Mouse (Mus musculus): ENCODE measurements around the gene Utrn. TPM values are rescaled to one million over a fixed set of nuclear protein-coding genes. Genes with fewer than 3 reads are reported as not detected.
A peak's percentile ranks its signal among the peaks of the same experiment; 100 is the strongest.

Utrn gene
- total RNA-seq, 4 experiments from 2014 or later, result 39.9 to 46.6 (median 44.0) TPM

GRCm38 (mm10) chr10:12452641-12453040 lies 416.5 kb downstream of the Utrn start:
- no peak for DNase-seq (ENCODE audit: low spot score in 2 of 2)

GRCm38 (mm10) chr10:12444122-12444521 lies 425.0 kb downstream of the Utrn start:
- DNase-seq (ENCODE audit: low spot score in 2 of 2), result no peak

DNA sequence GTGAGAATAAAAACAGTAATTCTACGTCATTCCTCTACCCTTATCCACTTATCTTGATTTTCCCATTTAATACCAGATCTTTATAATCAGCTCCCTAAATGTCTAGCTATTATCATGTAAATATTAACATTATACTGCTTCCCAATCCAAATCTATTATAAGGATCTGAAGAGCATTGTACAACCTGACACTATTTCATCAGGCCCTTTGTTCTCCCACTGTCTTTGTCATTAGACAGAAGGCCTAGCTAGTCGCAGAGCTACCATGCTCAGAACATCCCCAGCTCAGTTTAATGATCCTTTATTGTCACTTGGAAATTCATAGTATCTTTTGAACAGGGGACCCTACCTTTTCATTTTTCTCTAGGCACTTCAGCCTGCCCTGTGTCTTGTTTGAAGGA lies 436.0 kb downstream of the Utrn start:
- no peak for DNase-seq (ENCODE audit: low spot score in 2 of 2)

- no peak for DNase-seq (ENCODE audit: low spot score in 2 of 2)
Observed at GRCm38 (mm10) chr10:12430399-12430798, 438.8 kb downstream of the Utrn start.

DNA sequence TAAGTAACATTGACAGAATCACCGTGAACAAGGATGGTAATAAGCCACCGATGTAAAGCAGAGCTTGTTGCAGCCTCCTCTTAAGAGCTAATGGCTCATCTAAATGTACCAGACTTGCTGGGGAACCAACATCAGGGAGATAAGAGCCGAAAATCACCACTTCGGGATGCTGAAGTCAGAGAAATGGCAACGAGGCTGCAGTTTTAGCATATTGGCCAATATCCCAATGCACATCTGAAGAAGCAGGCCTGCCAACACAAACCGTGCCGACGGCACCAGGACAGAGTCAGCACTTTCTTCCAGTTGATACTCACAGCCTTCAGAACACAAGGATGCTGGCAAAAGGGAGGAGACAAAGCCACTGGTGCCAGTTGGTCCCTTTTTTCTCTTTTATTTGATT lies 442.3 kb downstream of the Utrn start:
- DNase-seq (ENCODE audit: low spot score in 2 of 2), result peak in 1 of 2 experiments; percentile 6

GRCm38 (mm10) chr10:12424944-12425343 lies 444.2 kb downstream of the Utrn start:
- no peak for DNase-seq (ENCODE audit: low spot score in 2 of 2)

- no peak for DNase-seq (ENCODE audit: low spot score in 2 of 2)
Observed at GRCm38 (mm10) chr10:12423994-12424725, 445.0 kb downstream of the Utrn start.

DNA sequence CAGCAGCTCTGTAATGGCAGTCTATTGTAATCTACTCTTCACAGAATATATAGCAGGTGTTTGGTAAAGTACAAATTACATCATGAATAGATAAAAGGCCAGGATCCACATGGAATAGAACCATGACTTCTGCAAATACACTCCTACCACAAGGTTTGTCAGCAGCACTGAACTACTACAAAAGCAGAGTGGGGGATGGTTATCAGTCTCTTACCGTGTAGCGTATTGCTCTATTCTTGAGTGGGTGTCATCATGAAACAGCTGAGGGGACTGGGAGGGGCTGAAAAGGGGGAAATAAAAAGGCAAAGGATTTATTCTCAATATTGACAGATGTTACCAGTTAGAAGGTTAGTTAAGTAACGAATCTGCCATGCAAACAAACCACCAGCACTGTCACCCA lies 454.2 kb downstream of the Utrn start:
- DNase-seq (ENCODE audit: low spot score in 2 of 2), result no peak

DNA sequence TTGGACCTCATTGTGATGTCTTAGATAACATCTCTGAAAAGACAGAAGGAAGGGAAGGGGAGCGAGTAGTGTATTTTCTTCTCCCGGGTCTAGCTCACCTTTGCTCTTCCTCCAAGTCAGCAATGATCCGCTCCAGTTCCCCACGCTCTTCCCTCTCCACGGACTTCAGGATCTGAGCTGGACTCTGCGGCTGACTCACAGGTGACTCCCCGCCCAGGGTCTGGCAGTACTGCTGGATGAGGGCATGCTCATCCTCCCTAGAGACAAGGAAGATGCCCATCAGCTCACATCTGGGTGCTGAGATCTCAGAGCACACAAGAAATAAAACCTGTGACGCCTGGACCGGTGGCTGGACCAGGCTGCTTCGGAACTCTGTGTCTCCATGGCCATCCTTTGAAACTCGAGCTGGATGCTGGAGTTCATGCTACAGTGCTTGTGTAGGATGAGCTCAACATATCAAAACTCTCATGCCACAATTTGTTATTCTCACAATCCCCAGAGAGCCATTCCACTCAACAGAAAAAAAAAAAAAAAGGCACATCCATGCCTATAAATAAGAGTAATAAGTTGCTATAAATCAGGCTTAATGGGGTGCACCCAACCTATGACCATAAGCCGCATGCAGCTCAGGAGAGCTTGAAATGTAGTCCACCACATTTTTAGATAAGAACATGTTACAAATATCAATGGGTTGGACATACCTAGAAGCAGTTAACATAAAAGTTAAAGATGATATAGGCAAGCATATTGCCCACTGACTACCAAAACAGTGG lies 462.6 kb downstream of the Utrn start:
- no peak for DNase-seq (ENCODE audit: low spot score in 2 of 2)

GRCm38 (mm10) chr10:12399450-12399849 lies 469.7 kb downstream of the Utrn start:
- no peak for DNase-seq (ENCODE audit: low spot score in 2 of 2)

DNA sequence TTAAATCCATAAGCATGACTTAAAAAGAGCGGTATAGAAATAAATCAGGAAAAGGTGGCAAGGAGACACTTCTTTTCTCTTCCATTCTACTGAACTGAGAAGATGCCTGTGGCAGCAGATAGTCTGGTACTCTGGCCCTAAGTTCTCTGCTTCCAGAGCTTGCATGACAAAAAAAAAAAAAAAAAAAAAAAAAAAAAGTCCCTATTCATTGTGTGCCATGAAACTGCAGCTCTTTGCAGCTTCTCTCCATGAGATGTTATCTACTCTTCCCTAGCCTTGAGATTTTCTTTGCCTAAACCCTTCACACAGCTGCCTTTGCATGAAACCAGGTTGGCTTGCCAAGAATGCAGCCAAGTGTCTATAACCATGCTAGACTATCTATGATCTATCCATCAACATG lies 489.0 kb downstream of the Utrn start:
- DNase-seq (ENCODE audit: low spot score in 2 of 2), result no peak

GRCm38 (mm10) chr10:12379123-12379522 lies 490.0 kb downstream of the Utrn start:
- no peak for DNase-seq (ENCODE audit: low spot score in 2 of 2)

- no peak for DNase-seq (ENCODE audit: low spot score in 2 of 2)
Observed at GRCm38 (mm10) chr10:12377727-12378126, 491.4 kb downstream of the Utrn start.

DNA sequence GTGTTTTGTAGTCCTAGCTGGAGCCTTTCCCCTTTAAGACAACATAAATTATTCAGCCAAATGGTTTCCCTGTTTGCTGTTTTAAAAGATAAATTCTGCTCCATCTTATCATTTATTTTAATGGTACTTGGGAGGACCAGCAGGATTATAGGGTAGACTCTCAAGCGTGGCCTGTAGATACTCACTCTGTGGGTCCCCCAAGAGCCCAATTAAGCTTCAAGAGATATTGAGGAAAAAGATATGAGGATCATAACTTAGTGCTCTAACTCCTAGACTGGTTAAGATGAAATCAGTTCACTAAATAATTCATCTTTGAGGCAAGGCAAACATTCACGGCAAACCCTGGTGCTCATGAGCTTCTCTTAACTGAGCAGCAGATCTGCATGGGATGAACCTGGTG lies 493.1 kb downstream of the Utrn start:
- no peak for DNase-seq (ENCODE audit: low spot score in 2 of 2)

- no peak for DNase-seq (ENCODE audit: low spot score in 2 of 2)
Observed at GRCm38 (mm10) chr10:12374741-12375140, 494.4 kb downstream of the Utrn start.

- DNase-seq (ENCODE audit: low spot score in 2 of 2), result no peak
Observed at GRCm38 (mm10) chr10:12354556-12354955, 514.6 kb downstream of the Utrn start.

- no peak for DNase-seq (ENCODE audit: low spot score in 2 of 2)
Observed at GRCm38 (mm10) chr10:12354106-12354505, 515.1 kb downstream of the Utrn start.

DNA sequence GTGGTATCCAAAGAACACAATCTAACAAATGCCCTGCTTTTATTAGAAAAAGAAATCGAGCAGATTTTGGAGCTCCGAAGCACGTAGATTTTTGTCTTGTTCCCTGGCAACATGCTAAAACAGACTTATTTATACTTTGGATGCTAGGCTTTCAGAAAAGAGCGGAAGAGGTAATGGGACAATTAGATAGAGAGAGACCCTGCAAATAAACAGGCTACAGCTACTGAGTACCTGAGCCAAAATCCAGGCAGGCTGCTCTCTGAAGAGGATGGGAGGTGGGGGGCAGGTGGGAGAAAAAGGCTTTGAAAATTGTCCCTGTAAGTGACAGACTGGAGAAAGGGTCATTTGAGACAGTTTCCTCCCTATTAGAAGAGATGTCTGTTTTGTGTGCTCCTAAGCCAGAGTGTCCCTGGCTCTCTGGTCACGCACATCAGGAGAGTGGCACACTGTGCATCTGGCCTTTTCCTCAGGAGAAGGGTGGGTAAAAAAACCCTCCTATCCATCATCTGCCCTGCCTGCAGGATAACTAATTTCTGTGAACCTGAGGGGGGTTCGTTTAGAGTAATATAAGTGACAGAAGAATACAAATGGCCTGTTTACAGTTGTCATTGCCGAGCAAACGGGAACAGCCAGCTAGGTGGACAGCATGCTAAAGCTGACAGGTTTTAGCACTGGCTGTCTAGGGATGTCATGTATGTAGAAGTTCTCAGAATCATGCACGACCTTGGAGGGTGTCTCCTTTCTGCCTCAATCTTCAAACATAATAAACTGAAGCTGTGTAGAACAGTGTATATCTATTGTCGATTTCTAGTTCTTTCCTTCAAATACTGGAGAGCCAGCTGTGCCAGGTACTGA lies 529.2 kb downstream of the Utrn start:
- no peak for DNase-seq (ENCODE audit: low spot score in 2 of 2)

DNA sequence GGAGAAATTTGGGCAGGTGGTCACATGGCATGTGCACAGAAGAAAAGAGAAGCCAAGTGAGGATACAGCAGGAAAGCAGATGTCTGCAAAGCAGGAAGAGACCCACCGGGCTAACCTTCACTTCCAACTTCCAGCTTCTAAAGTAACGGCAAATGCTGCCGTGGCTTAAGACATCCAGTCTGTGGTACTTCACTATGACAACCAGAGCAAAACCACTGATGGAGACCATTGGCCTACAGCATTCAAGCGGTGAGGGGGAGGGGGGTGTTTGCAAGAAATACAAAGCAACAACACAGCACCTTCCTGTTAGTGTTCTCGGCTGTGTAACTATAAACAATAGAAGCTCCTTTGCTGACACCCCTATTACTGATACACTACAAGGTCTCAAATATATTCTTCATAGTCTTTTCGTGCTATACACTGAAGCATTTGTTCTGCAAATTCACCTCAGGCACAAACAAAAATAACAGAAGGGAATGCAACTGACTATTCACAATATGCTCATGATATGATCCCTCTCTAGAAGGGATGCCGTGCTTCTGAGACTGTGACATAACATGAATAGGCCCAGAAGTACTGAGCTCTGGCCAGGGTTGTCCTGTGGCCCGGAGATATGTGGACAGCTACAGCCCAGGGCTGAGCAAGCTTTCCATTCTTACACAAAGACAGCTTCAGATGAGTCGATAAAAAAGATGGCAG lies 530.0 kb downstream of the Utrn start:
- peak in 1 of 2 experiments; percentile 15 for DNase-seq (ENCODE audit: low spot score in 2 of 2)
